Mouse (Mus musculus) lung, adult 2 months (tissue): ENCODE measurements around the gene Cisd2.

Source experiments
- CTCF ChIP-seq: fragments of 200-500 bp; IDR thresholded peaks from 2 replicates; pipeline ENCODE4 v1.5.1; 2011; ENCODE audit warnings: mild to moderate bottlenecking, low read length, control low read depth; ENCODE audit not compliant: insufficient read depth
- POLR2A ChIP-seq: fragments of 200-500 bp; IDR thresholded peaks from 2 replicates; pipeline ENCODE4 v1.6.1; 2011; ENCODE audit warnings: low read depth, mild to moderate bottlenecking, control low read depth, low read length, borderline replicate concordance; ENCODE audit errors: extremely low read depth

- TF ChIP-seq POLR2A (peak; percentile 47; the same call in 1 of the 2 replicates), CTCF (no peak)
Measured at GRCm38 (mm10) chr3:135440221-135440620, 16.5 kb upstream of the Cisd2 start.
